Mouse (Mus musculus) thymus, adult 2 months (tissue): Measurements from ENCODE around the gene H3f3a. TPM values are rescaled to one million over a fixed set of nuclear protein-coding genes. Genes with fewer than 3 reads are reported as not detected.

ENCODE experiments used
- DNase-seq: peaks from one replicate; pipeline ENCODE4 v3.0.0; 2021
- H3K27ac ChIP-seq: fragments of 200-500 bp; 2 replicates; pipeline ENCODE4 v1.5.1; 2012; ENCODE audit warnings: low read length, control low read depth; ENCODE audit not compliant: control insufficient read depth, insufficient read depth
- H3K27me3 ChIP-seq: fragments of 200-500 bp; 2 replicates; pipeline ENCODE4 v1.6.1; 2012; ENCODE audit warnings: mild to moderate bottlenecking, low read length, moderate library complexity, mixed read lengths; ENCODE audit not compliant: control insufficient read depth, insufficient read depth
- H3K36me3 ChIP-seq: fragments of 200-500 bp; 2 replicates; pipeline ENCODE4 v1.6.1; 2012; ENCODE audit warnings: mild to moderate bottlenecking, low read length, moderate library complexity; ENCODE audit not compliant: control insufficient read depth, insufficient read depth
- H3K4me1 ChIP-seq: fragments of 200-500 bp; replicated peaks from 2 replicates; pipeline ENCODE4 v1.6.1; 2012; ENCODE audit warnings: low read length; ENCODE audit not compliant: control insufficient read depth, insufficient read depth
- H3K4me3 ChIP-seq: fragments of 200-500 bp; 2 replicates; pipeline ENCODE4 v1.5.1; 2012; ENCODE audit warnings: mild to moderate bottlenecking, low read length, control low read depth, moderate library complexity; ENCODE audit not compliant: control insufficient read depth, insufficient read depth
- CTCF ChIP-seq: fragments of 200-500 bp; IDR thresholded peaks from 2 replicates; pipeline ENCODE4 v1.5.1; 2012; ENCODE audit warnings: mild to moderate bottlenecking, control low read depth, low read length, moderate library complexity, borderline replicate concordance; ENCODE audit not compliant: control insufficient read depth, poor library complexity, insufficient read depth; ENCODE audit errors: extremely low read depth
- POLR2A ChIP-seq: fragments of 200-500 bp; IDR thresholded peaks from 2 replicates; pipeline ENCODE4 v1.6.1; 2012; ENCODE audit warnings: mild to moderate bottlenecking, low read length, control low read depth, moderate library complexity; ENCODE audit not compliant: control insufficient read depth, poor library complexity, insufficient read depth; ENCODE audit errors: extremely low read depth
- WGBS: fragments of 180-500 bp; shearing (Covaris S2); methylation state at CpG from one replicate; pipeline ENCODE4 v1.1.7; 2018; 5-methylcytosine and 5-hydroxymethylcytosine counted together
- polyA plus RNA-seq: library from polyadenylated mRNA; depleted of rRNA; stranded (reverse); fragments of >200 nt; gene quantifications from 2 replicates; pipeline ENCODE4 v1.2.3, GENCODE M21; 2012

The H3f3a gene
- polyA plus RNA-seq, 1 experiment, result 750 TPM

- no peak for DNase-seq
- H3K27ac ChIP-seq, result no peak overlapping the region
Observed at GRCm38 (mm10) chr1:180765393-180765792, 48.4 kb downstream of the H3f3a start.

GRCm38 (mm10) chr1:180763828-180764227 lies 49.9 kb downstream of the H3f3a start:
- 11% methylated on average over 11 of the region's 11 CpGs for WGBS
- peak overlapping the region; percentile 16; the same call in 1 of the 2 replicates for H3K4me3 ChIP-seq
- H3K36me3 ChIP-seq, result no peaks in the 10 kb centered on the region
- H3K27ac ChIP-seq, result no peak overlapping the region
- TF ChIP-seq CTCF (peak; percentile 64; the same call in 1 of the 2 replicates), POLR2A (no peak)
- peak; percentile 82 for DNase-seq
- H3K27me3 ChIP-seq, result no peaks in the 10 kb centered on the region; the same call in 1 of the 2 replicates
- H3K4me1 ChIP-seq, result peaks cover 39% of the 10 kb centered on the region

More at GRCm38 (mm10) chr1:180765393-180765792, 48.4 kb downstream of the H3f3a start:
- Histone ChIP-seq H3K4me3 (no peak overlapping the region), H3K36me3 (no peaks in the 10 kb centered on the region), H3K4me1 (peaks cover 40% of the 10 kb centered on the region), H3K27me3 (no peaks in the 10 kb centered on the region; the same call in 1 of the 2 replicates)
- no peak for TF ChIP-seq CTCF
- no peak for TF ChIP-seq POLR2A
- WGBS, result 52% methylated on average over 5 of the region's 5 CpGs

- H3K36me3 ChIP-seq, result no peaks in the 10 kb centered on the region
- no peak overlapping the region for H3K27ac ChIP-seq
- DNase-seq, result no peak
- H3K4me1 ChIP-seq, result peaks cover 36% of the 10 kb centered on the region
- 27% methylated on average over 14 of the region's 14 CpGs for WGBS
- no peak overlapping the region; the same call in 1 of the 2 replicates for H3K4me3 ChIP-seq
- H3K27me3 ChIP-seq, result no peaks in the 10 kb centered on the region; the same call in 1 of the 2 replicates
- no peak for TF ChIP-seq CTCF
- TF ChIP-seq POLR2A, result no peak
Observed at GRCm38 (mm10) chr1:180763307-180763706, 50.4 kb downstream of the H3f3a start.

GRCm38 (mm10) chr1:180762679-180763078 lies 51.1 kb downstream of the H3f3a start:
- H3K27ac ChIP-seq, result no peak overlapping the region
- H3K4me3 ChIP-seq, result no peak overlapping the region
- WGBS, result 75% methylated on average over 8 of the region's 8 CpGs
- DNase-seq, result no peak
- H3K27me3 ChIP-seq, result no peaks in the 10 kb centered on the region; the same call in 1 of the 2 replicates
- H3K36me3 ChIP-seq, result no peaks in the 10 kb centered on the region
- no peak for TF ChIP-seq CTCF
- TF ChIP-seq POLR2A, result no peak
- peaks cover 32% of the 10 kb centered on the region for H3K4me1 ChIP-seq

- TF ChIP-seq CTCF (no peak), POLR2A (no peak)
- Histone ChIP-seq H3K4me3 (no peak overlapping the region), H3K27ac (no peak overlapping the region), H3K27me3 (no peaks in the 10 kb centered on the region; the same call in 1 of the 2 replicates), H3K36me3 (no peaks in the 10 kb centered on the region), H3K4me1 (peaks cover 27% of the 10 kb centered on the region)
- WGBS, result 92% methylated on average over 11 of the region's 11 CpGs
- no peak for DNase-seq
Observed at GRCm38 (mm10) chr1:180762180-180762579, 51.6 kb downstream of the H3f3a start.

GRCm38 (mm10) chr1:180757956-180758520 lies 55.7 kb downstream of the H3f3a start:
- no peak overlapping the region for H3K27ac ChIP-seq

More at GRCm38 (mm10) chr1:180757956-180758520, 55.7 kb downstream of the H3f3a start:
- no peaks in the 10 kb centered on the region for H3K4me1 ChIP-seq
- no peaks in the 10 kb centered on the region for H3K27me3 ChIP-seq
- no peak for DNase-seq
- H3K36me3 ChIP-seq, result peaks cover 14% of the 10 kb centered on the region
- WGBS, result 88% methylated on average over 7 of the region's 7 CpGs
- no peak for TF ChIP-seq CTCF
- TF ChIP-seq POLR2A, result no peak
- no peak overlapping the region for H3K4me3 ChIP-seq
